Mouse (Mus musculus) MEL (cell line): ENCODE measurements around the gene Fam160a1.

Experiments used
- ZC3H11A ChIP-seq: IDR thresholded peaks from 2 replicates; pipeline ENCODE4 v1.6.1; 2012; ENCODE audit warnings: low read depth, mild to moderate bottlenecking, inconsistent platforms, low read length, improper control_type of control experiment
- ZKSCAN1 ChIP-seq: IDR thresholded peaks from 2 replicates; pipeline ENCODE4 v1.6.1; 2012; ENCODE audit warnings: low read depth, mild to moderate bottlenecking, inconsistent platforms, low read length, improper control_type of control experiment, moderate library complexity

- TF ChIP-seq ZKSCAN1, result no peak
- no peak for TF ChIP-seq ZC3H11A
Measured at GRCm38 (mm10) chr3:85857083-85857482, 40.0 kb upstream of the Fam160a1 start.
